Mouse (Mus musculus): ENCODE measurements at regions not wholly inside any gene's neighbourhood (a gene's known extent, or its start where the extent isn't known, plus 50 kb on each side); places are given as distances from the start of the nearest gene placed in this dataset.

GRCm38 (mm10) chr9:30040396-30040795 lies 77.5 kb upstream of the Ntm start:
- TF ChIP-seq CTCF (IDR thresholded peaks at IDR 0.05; ENCODE audit: low read depth) (no peak), EP300 (IDR thresholded peaks at IDR 0.05; ENCODE audit: low read depth) (no peak)
